Mouse (Mus musculus): ENCODE measurements around the gene Sec14l1.

The Sec14l1 gene

DNA sequence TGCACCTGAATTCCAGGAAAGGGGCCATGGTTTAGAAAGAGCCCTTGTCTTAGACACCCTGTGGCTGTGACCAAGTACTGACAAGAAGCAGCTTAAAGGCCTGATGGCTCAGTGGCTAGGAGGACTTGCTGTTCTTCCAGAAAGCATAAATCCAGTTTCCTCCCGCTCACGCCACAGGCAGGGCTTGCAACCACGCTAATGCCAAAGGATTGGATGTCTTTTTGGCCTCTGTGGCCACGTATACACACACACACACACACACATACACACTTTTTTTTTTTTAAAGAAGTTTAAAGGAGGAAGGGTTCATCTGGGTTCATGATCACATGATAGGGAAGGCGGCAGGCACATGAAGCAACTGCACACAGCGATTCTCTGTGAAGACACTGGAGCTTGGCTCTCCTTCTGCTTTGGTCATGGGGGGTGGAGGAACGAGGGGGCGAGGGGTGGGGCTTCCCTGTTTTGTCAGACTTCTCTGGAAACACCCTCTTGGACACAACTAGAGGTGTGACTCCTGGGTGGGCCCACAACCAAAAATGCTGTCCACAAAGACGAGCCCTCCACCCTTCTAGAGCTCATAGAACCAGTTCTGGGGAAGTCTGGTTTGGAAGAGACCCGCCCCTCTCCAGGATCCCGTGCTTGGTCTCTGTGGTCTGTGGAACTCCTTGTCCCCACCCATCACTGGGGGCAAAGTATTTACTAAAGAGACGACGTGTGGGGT lies 26.5 kb upstream of the Sec14l1 start:
- DNase-seq (ENCODE audit: low spot score), result no peak

DNA sequence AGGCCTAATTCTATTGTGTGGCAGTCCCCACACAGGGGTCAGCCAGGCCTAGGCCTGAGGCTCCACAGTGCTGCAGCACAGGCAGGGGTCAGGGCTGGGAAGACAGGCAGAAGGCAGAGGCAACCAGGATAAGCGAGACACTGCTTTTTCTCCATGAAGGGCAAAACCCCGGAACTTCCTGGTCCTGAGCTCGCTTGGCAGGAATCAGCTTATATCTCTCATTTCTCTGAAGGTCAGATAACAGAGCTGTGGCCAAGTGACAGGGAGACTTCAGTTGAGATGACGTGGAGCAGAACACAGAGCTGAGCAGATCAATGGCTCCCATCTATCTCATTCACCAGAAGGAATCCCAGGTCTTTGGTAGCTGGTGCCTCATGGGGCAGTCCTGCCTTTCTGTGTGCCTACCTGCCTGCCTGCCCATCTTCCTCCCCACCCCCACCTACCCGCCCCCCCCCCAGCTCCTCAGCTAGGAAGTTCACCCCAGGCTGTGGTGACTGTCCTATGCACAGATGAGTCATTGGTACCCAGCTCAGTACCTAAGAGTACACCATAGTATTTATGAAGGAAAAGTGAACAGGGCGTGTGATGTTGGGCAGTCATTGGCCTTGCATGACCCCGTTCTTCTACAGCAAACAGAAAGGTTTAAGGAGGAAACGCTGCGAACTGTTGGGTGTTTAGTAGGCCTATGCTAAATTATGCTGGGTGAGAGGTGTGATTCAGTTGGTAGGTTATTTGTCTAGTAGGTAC lies 25.1 kb upstream of the Sec14l1 start:
- DNase-seq (ENCODE audit: low spot score), result no peak

DNA sequence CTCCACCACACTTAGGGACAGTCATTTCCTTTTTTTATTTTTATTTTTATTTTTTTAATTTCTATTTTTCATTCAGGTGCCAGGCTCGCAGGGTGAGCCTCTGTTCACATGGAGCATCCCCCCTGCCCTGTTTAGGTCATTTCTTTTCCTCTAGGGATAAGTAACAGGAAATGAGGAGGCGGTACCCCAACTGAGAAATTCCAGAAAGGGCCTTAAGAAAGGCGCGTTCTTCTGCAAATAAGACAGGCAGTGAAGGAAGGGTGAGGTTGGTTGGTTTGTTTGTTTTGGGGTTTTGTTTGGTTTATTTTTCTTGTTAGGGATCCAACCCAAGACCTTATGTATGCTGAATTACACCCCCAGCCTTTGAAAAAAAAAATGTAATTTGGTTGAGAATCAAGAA lies 23.6 kb upstream of the Sec14l1 start:
- no peak for DNase-seq (ENCODE audit: low spot score)

DNA sequence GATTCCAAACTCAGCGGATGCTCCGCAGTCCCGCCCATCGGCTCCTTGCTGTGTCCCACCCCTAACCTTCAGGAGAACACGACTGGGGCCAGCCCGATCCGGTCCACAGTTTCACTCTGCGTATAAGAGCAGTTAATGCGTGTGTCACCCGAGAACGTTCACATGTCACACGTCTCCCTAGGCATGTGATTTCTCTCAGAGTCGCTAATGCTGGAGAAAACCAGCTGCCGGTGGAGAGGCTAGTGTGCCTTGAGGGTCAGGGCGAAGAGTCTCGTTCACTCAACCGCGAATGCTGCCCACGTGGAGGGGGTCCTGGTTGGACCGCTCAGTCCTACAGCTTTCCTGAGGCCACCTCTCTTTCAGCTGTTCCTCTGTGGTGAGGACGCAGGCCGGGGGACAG lies 23.1 kb upstream of the Sec14l1 start:
- DNase-seq (ENCODE audit: low spot score), result no peak

DNA sequence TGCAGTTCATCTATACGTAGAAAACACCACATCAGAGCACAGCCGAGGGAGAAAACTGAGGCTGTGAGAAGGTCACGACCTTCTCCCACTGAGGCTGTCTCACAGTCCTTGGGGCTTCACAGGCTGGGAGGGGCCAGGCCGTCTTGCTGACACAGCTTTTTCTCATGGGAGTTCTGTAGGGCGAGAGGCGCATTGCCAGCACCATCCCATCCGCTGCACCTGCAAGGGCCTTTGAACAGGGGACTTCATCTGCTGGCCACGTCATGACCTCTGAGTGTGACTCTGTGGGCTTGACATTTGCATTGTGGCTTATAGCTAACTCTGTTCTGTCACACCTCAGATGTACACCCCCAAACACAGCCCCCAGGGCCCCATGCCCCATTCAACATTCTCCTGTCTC lies 22.3 kb upstream of the Sec14l1 start:
- no peak for DNase-seq (ENCODE audit: low spot score)

DNA sequence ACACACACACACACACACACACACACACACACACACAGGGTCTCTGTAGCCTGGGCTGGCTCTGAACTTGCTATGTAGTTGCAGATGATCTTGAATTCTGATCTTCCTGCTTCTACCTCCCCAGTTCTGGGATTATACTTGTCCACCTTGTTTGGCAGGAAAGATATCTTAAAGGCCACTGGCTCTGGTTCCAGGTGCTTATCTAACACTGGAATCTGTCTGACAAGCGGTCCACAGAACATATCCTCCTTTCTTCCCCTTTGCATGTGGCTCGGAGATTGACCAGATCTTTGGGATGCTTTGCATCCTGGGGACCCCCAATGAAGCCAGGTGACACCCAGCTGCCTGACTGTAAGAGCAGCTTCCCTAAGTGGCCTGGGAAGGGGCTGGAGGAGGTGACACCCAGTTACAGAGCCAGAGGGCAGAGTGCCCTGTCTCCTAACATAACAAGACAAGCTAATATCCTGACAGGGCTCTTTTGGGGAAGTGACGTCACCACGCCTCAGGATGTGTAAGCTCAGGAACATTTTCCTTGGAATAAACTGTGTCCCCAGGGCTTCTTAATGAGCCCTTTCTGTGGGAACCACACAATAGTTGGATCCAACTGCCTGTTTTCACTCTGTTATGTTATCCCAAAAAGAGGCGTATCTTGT lies 20.9 kb upstream of the Sec14l1 start:
- DNase-seq (ENCODE audit: low spot score), result no peak

DNA sequence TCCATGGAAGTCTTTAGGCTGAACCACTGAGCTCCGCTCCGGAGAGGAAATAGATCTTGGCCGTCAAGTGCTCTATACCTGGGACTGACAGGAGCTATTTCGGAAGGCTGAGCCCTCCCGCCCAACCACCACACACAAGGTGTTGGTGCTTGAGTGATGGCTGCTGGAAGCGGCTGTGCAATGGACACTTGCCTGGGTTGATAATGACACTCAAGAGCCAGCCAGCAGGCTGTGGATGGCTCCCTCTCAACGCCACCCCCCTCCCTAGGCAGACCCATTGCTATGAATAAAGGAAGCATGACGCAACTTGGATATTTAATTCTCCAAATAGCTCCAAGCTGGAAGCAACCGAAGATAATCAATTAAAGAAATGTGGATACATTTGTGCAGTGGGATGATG lies 20.3 kb upstream of the Sec14l1 start:
- DNase-seq (ENCODE audit: low spot score), result no peak

DNA sequence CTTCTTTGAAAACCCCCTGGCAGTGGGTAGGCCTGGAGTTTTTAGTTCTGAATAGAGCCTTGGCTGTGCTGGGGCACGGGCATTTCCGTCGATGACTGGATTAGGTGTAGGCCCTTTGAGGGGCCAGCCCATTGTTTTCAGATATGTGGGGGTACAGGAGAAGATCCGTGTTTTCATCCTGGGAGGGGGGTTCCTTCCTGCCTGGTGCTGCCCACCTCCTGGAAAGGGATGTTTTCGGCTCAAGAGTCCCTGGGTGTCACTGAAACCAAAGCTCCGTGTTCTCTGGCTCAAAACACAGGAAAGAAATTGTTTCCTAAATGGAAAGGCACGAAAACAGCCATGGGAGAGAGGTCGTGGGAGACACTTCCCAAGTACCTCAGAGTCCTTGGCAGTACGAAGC lies 17.9 kb upstream of the Sec14l1 start:
- DNase-seq (ENCODE audit: low spot score), result no peak

DNA sequence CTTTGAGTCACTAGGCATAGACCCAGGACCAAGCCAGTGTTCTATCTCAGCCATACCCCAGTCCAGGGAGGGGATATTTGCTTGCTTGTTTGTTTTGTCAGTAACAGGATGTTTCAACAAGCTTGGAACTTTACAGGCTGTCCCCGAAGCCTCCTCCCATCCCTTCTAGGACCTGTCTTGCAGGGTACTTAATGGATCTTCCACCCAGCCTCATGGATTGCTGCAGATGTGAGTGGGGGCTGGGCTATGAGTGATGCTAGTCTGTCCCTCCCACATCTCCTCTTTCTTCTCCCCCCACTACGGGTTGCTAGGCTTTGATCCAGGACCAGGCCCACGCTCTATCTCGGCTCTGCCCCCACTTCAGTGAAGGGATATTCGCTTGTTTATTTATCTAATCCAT lies 16.8 kb upstream of the Sec14l1 start:
- no peak for DNase-seq (ENCODE audit: low spot score)

DNA sequence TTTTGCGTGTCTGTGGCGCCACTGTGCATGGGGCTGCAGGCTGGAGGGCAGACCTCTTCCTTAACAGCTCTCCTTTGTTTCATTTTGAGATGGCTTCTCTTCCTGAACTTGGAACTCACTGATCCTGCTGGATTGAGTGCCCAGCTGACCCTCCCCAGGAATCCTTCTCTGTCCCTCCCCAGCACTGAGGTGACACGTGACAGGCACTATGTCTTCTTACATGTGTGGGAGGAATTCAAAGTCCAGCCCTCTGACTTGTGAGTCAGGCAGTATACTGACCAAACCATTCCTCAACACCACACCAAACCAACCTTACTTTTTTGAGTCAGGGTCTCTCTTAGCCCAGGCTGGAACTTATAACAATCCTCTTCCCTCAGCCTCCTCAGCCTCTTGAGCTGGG lies 16.2 kb upstream of the Sec14l1 start:
- no peak for DNase-seq (ENCODE audit: low spot score)

DNA sequence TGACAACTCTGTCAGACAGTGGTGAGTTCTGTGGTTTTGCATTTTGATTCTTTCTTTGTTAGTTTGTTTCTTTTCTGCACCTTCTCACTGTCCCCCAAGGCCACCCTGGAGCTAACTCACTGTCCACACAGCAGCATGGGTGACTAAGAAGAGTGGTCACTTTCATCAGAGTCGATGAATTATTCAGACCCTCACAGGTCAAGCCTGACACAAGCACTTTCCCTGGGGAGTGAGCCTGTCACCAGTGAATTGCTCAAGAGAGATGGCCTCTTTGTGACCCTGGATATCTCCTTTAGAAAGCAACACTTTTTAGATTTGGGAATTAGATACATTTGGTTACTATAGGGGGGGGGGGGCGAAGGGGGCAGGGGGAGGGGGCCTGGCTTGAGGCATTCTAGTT lies 15.6 kb upstream of the Sec14l1 start:
- no peak for DNase-seq (ENCODE audit: low spot score)

DNA sequence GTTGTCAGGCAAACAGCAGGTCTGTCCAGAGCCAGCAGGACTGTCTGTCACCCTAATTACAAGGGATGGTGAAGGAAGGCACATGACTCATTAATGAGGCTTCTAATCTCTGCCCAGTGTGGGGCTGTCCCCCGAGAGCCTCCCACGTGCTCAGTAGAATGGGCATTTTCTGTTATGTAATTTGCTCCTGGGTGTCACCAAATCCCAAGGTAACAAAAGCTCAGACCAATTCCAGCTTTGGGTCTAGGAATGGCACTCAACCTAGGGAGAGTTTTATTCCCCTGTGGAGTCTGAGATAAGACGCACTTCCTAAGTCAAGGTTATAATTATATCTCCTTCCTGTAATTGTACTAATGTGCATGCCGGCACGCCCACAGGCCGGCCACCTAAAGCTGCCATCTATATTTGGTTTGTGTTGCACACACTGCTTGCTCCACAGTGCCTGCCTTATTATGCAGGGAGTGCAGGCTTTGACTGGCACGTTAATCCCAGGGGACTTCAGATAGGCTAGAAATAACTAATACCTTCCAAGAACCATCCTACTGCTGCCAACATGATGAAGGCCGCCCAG lies 13.5 kb upstream of the Sec14l1 start:
- DNase-seq (ENCODE audit: low spot score), result no peak

DNA sequence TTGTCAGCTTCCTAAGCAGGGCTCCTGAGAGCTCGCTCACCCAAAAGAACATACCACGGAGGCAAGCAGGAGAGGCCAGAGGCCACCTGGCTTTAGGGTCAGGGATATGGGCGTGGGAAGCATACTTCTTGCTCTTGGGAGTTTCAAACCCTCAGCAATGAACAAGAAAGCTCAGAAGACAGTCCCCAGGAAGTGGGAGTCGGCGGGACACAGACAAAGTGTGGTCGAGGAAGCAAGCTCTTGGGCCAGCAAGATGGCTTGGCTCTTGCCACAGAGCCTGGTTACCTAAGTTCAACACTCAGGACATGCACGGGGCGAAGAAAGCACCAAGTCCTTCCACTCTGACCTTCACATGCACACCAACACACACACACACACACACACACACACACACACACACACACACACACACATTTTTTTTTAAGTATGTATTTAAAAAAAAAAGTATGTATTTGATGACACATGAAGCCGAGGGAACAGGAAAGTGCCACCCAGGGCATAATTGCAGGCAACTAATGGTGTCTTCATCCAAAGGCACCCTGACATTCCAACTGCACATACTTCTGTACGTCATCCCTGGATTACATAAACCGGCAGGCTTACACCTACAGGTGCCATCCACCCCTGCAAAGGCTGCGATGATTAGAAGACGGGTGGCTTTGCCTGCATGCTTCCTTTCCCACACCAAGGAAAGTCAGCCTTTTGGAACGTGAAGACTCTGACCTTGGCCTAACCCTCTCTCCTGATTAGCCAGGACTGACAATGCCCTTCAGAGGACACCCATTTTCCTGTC lies 12.8 kb upstream of the Sec14l1 start:
- DNase-seq (ENCODE audit: low spot score), result no peak

DNA sequence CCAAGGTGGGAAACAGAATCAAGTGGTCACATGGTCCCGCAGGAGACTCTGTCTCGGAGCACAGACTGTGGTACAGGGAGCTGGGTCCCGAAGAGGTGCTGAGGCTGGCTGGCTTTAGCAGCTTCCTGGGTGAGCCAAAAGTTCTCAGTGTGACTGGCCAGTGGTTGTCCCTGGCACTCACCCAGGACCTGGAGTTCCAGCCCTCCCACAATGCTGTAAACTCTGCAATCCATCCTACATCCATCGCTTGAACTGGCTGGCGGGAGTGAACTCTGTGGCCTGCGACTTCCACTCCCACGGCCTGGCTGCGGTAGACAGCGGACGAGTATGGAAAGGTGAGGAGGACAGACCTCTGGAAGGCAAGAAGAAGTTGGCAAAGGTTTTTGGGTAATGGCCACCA lies 11.4 kb upstream of the Sec14l1 start:
- no peak for DNase-seq (ENCODE audit: low spot score)

DNA sequence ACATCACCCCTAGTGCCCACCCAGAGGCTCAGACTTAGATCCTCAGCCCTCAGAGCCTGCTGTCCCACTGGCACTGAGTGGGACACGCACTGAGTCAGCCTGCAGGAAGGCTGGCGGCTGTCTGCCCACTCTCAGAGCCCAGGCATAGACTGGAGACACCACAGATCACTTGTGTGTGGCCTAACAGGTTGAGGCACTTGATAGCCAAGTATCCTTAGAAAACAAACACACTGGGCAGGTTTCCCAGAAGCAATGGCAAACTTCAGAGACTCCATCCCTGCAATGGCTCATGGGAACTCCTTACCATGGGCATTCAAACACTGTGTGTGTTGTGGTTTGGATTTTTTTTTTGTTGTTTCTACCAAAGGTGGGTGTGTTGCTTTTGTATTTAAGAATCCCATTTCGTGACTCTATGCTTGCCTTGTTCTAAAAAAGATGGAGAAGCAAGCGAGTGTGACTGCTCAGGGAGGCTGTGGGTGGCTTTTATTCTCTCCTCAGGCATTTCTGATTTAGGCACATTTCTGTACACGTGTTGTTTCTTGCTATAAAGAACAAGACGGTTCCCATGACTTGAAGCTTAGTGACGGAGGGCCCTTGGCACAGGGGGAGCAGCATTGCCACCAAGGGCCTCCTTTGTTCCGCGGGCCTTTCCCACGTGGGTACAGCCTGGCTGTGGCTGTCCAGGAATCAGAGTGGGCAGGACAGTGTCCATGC lies 10.8 kb upstream of the Sec14l1 start:
- no peak for DNase-seq (ENCODE audit: low spot score)

DNA sequence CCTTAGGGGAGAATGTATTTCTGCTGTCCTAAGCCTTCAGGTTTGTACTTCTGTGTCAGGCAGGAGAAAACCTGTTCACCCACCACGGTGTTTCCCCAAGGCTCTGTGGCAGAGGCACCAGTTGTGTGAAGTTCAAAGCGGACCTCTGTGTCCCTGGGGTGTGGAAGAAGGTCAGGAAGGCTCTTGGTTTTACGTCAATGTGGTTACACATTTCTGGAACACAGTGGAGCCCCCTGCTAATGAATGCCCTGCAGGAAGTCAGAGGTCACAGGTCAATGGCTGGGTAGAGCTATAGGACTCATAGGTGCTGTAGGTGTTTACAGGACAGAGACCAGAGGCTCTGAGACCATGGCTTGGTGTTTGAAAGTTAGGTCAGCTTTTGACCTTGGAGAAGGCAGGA lies 9.7 kb upstream of the Sec14l1 start:
- DNase-seq (ENCODE audit: low spot score), result no peak

DNA sequence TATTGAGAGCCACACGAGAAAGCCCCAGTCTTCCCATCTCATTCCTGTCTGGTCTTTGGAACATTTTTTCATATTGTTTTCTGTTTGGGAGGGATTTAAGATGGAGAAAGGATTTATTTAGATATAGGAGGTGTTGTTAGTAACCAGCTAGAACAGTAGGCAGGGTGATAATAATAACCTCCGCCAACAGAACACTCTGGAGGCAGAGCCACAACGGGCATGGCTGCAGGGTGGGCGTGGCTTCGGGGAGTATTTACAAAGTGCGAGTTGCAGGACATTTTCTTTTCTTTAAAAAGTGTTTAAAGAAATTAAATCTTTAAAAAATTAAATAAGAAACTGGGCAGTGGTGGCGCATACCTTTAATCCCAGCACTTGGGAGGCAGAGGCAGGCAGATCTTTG lies 9.1 kb upstream of the Sec14l1 start:
- DNase-seq (ENCODE audit: low spot score), result no peak

DNA sequence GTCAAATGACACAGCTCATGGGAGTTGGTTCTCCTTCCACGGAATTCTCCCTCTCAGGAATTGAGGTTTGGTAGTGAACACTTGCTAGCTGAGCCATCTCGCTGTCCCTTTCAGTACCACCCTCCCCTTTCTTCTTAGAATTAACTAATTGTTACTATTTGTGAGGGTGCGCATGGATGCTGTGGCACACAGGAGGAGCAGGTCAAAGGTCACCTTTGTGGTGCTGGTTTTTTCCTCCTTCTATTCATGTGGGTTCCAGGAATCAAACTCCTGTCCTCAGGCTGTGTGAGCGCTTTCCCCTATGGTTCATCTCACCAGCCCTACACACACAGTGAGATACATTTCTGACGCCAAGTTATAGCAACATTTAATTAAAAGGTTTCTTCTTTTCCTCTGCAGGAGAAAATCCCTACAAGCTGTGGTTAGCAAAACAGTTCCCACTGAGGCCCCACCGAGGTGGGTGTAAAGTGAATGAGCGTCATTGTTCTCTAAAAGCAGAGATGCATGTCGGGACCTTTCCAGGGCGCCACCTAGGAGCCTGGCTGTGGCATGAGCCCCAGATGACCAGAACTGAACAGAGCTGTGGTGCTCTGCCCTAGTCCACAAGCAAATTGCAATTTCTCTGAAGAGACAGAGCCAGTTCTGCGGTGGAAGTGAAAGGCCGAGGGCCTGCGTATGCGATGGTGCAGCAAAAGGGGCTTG lies 8.2 kb upstream of the Sec14l1 start:
- no peak for DNase-seq (ENCODE audit: low spot score)

DNA sequence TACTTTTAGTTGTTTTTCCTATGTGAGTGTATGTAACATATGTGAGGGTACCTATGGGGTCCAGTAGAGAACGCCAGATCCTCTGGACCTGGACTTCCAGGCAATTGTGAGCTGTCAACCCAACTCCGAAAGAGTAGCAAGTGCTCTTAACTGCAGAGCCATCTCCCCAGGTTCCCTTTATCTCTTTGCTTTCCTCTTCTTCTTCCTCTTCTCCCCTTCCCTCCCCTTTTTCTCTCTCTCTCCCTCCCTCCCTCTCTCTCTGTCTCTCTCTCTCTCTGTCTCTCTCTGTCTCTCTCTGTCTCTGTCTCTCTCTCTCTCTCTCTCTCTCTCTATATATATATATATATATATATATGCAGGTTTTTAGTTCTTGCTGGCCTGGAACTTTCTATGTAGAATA lies 7.1 kb upstream of the Sec14l1 start:
- DNase-seq (ENCODE audit: low spot score), result no peak

DNA sequence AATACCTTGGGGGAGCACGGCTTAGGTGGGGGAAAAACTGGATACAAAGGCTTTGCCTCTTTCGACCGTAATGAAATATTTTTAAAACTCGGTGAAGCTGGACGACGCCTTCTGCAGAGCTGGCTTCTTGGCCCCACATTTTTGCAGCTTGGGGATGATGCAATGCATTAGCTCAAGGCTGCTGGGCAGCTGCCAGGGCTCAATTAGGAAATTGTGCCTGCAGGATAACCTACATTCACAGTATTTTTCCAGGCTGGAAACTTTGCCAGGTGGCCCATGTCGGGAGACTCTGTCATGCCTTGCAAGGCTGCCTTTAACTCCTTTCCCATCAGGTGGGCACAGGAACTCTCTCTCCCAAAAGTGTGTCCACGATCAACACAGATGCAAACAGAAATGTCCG lies 6.4 kb upstream of the Sec14l1 start:
- DNase-seq (ENCODE audit: low spot score), result no peak

Data from layer of hippocampus, adult 11-12 months (tissue).